Mouse (Mus musculus): ENCODE data around the gene Khnyn. TPM values are rescaled to one million over a fixed set of nuclear protein-coding genes. Genes with fewer than 3 reads are reported as not detected.

Khnyn gene
- polyA plus RNA-seq, 1 experiment, result 24.2 TPM

DNA sequence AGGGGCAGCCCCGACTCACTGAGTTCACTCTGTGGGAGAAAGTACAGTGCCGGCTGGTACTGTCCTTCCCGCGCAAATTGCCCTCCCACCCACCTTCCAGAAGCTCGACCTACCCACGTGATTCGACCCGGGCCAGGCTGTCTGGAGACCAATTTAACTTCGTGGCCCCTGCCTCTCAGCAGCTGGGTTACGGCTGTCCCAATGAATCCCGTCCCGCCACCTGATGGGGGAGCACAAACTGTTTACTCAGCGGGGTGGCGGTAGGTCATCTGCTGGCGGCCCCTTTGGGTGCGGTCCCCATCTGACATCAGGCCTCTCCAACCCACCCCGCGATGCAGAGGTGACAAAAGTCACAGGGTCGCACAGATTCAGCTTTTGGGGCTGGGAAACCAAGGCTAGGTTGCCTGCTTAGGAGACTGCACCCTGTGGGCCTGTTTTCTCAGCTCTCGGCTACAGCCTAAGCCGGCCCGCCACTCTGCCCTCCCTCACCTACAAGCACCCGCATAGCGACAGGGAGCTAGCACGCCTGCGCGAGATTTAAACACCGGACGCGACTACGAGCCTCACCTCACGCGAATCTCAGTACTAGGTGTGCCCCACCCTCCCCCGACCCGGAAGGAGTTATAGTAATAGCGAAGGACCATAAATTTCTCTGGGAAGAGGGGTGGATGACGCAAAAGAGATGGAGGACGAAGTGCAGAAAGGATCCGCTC lies 15.1 kb downstream of the Khnyn start, which contains the start of gene Sdr39u1:
Sdr39u1 (minus strand) TSS at position 593 of the 713 bp plus-strand sequence.
- TF ChIP-seq POLR2A (IDR thresholded peaks at IDR 0.05; ENCODE audit: borderline replicate concordance, extremely low read depth, low read depth, low read length) (peak; percentile 77; the same call in 1 of the 2 replicates), CTCF (IDR thresholded peaks at IDR 0.05; ENCODE audit: insufficient read depth, low read length) (no peak)
- DNase-seq, result peak; percentile 78
- Histone ChIP-seq H3K4me1 (ENCODE audit: control insufficient read depth, insufficient read depth, low read length) (peaks cover 4% of the 10 kb centered on the region), H3K4me3 (replicated peaks; ENCODE audit: extremely low read depth, low read depth, low read length) (peak within 1 kb of the TSS; percentile 73)
- WGBS, result 2% methylated on average over 39 of the region's 39 CpGs

DNA sequence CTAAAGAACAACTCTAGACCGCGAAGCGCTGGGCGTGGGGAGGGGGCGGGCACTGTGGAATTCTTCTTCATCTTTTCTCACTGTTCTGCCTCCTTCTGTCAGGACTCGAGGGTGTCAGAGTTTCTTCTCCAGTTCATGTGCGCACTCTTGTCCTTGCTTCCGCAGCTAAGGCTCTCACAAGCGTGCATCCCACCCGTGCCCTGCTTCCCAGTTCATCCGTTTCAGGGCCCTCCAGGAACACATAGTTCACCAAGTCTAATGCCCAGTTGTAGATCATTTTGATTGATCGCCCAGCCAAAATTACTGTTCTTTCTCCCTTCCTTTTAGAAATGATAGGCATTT lies 15.6 kb downstream of the Khnyn start:
- Histone ChIP-seq H3K4me1 (ENCODE audit: control insufficient read depth, insufficient read depth, low read length) (peaks cover 4% of the 10 kb centered on the region), H3K4me3 (replicated peaks; ENCODE audit: extremely low read depth, low read depth, low read length) (peak overlapping the region; percentile 73)
- DNase-seq, result no peak
- TF ChIP-seq CTCF (IDR thresholded peaks at IDR 0.05; ENCODE audit: insufficient read depth, low read length) (no peak), POLR2A (IDR thresholded peaks at IDR 0.05; ENCODE audit: borderline replicate concordance, extremely low read depth, low read depth, low read length) (no peak)
- 9% methylated on average over 12 of the region's 12 CpGs for WGBS

DNA sequence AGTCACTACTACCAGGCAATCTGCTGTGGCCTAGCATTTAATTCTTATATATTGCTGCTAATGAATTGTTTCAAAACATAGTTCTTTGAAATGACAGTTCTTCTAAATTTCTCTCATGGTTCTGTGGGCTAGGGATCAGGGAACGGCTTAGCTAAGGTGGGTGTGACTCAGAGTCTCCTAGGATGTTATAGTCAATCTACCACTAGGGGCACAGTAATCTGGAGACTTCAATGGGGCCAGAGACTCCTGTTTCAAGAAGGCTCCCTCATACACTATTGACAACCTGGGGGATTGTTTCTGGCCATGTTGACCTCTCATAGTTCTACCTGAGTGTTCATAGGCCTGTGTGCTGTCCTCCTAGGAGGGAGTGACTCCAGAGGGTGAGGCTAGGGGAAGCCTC lies 20.8 kb downstream of the Khnyn start:
- Histone ChIP-seq H3K4me1 (ENCODE audit: control insufficient read depth, insufficient read depth, low read length) (no peaks in the 10 kb centered on the region), H3K4me3 (replicated peaks; ENCODE audit: extremely low read depth, low read depth, low read length) (no peak overlapping the region)
- TF ChIP-seq POLR2A (IDR thresholded peaks at IDR 0.05; ENCODE audit: borderline replicate concordance, extremely low read depth, low read depth, low read length) (no peak), CTCF (IDR thresholded peaks at IDR 0.05; ENCODE audit: insufficient read depth, low read length) (no peak)
- no peak for DNase-seq
- 6% methylated on average over 1 of the region's 1 CpGs for WGBS

DNA sequence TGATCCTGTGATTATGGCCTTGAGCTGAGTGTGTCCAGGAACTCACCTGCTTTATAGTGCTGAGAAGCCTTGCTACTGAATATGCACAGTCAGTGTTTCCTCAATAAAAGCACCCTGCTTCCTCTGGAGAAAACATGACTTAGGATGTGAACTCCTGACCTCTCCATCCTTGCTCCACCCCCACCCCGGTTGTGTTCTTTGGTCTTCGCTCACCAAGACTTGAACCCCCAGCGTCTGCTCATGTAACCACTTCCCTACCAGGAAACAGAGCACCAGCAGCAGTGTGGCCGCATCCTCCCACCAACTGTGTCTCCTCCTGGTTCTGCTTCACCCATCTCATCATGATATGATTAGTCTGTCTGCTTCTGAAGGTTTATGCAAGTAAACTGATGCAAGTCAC lies 28.7 kb downstream of the Khnyn start:
- H3K4me1 ChIP-seq (ENCODE audit: control insufficient read depth, insufficient read depth, low read length), result no peaks in the 10 kb centered on the region
- no peak for DNase-seq
- H3K4me3 ChIP-seq (replicated peaks; ENCODE audit: extremely low read depth, low read depth, low read length), result no peak overlapping the region
- TF ChIP-seq POLR2A (IDR thresholded peaks at IDR 0.05; ENCODE audit: borderline replicate concordance, extremely low read depth, low read depth, low read length), result no peak
- TF ChIP-seq CTCF (IDR thresholded peaks at IDR 0.05; ENCODE audit: insufficient read depth, low read length), result no peak
- WGBS, result 46% methylated on average over 4 of the region's 4 CpGs

DNA sequence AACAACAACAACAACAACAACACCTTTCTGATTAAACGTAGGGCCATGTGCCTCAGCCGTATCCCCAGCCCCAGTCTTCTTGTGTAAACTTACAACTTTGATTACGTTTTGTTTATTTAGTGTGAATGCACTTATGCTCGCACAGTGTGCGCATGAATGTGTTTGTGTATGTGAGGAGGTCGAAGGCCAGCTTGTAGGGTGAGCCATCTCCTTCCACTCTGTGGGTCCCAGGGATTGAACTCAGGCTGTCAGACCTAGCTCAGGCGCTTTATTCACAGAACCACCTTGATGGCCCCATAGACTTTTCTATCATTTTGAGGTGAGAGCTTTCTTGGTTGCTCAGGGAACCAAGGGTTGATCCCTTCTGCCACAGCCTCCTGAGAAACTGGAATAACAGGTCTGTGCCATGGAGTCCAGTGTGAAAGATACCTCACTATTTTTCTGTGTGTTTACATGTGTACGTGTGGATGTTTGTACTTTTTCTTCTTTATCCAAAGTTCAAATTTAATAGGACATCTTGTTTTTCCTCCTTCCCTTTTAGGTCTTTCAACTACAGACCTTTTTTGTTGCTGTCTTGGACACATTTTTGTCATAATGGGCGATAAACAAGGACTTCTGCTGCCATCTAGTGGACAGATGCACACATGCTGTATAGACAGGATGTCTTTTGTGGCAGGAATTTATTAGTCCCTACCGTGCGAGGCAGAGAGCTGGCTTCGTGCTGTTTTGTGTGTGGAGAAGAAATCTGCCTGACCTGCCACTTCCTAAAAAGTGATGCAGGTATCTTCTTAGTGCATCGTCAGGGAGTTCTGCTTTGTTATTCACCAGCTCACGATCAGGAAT lies 33.7 kb downstream of the Khnyn start:
- Histone ChIP-seq H3K4me1 (ENCODE audit: control insufficient read depth, insufficient read depth, low read length) (no peaks in the 10 kb centered on the region), H3K4me3 (replicated peaks; ENCODE audit: extremely low read depth, low read depth, low read length) (no peak overlapping the region)
- peak; percentile 37 for DNase-seq
- TF ChIP-seq CTCF (IDR thresholded peaks at IDR 0.05; ENCODE audit: insufficient read depth, low read length) (peak; percentile 38), POLR2A (IDR thresholded peaks at IDR 0.05; ENCODE audit: borderline replicate concordance, extremely low read depth, low read depth, low read length) (no peak)
- 21% methylated on average over 14 of the region's 14 CpGs for WGBS

DNA sequence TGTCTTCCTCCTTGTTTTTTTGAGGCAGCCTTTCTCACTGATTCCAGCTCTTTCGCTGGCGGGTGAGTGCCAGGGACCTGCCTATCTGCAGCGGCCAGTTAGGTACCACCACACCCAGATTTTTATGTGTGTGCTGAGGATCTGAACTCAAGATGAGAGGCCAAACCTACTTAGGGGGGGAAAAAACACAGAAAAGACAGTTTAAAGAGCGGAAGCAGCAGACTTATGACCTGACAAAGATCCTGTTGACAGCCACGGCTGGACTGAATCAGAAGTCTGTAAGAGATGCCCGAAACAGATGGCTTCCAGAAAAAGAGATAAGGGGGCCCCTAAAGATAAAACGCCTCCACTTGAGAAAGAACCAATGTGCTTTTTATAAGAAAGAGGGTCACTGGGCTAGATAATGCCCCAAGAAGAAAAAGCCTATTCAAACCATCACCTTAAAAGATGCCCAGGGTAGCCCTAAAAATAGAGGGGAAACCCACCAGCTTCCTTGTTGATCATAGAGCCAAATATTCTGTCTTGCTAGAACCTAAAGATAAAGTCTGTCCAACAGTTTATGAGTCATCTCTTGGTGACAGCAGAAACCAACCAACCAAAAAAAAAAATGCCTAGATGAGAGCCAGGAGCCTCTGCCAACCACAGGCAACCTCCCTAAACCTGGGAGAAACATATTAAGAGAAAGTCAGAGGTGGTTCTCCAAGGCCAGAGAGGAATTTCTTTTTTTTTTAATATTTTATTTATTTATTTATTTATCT lies 37.9 kb downstream of the Khnyn start:
- H3K4me1 ChIP-seq (ENCODE audit: control insufficient read depth, insufficient read depth, low read length), result no peaks in the 10 kb centered on the region
- TF ChIP-seq POLR2A (IDR thresholded peaks at IDR 0.05; ENCODE audit: borderline replicate concordance, extremely low read depth, low read depth, low read length) (no peak), CTCF (IDR thresholded peaks at IDR 0.05; ENCODE audit: insufficient read depth, low read length) (no peak)
- no peak overlapping the region for H3K4me3 ChIP-seq (replicated peaks; ENCODE audit: extremely low read depth, low read depth, low read length)
- DNase-seq, result no peak
- 45% methylated on average over 7 of the region's 7 CpGs for WGBS

DNA sequence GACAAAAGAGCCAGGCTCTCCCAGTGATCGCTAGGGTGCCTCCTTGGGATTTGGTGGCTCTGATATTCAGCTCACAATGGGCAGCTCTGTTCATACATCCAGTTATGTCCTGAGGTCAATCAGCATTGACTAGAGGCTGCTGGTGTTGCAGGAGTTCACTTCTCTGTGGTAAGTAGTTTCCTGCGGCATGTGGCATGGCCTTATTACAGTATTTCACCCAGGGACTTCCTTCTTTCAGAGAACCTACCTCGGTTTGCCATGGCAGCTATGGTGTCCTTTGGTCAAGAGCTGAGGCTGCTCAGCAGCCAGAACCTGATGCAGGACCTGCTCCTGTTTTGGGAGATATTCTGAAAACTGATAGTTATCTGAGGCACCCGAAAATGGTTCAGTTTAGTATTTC lies 42.1 kb downstream of the Khnyn start:
- no peak overlapping the region for H3K4me3 ChIP-seq (replicated peaks; ENCODE audit: extremely low read depth, low read depth, low read length)
- no peak for TF ChIP-seq POLR2A (IDR thresholded peaks at IDR 0.05; ENCODE audit: borderline replicate concordance, extremely low read depth, low read depth, low read length)
- no peak for TF ChIP-seq CTCF (IDR thresholded peaks at IDR 0.05; ENCODE audit: insufficient read depth, low read length)
- DNase-seq, result no peak
- H3K4me1 ChIP-seq (ENCODE audit: control insufficient read depth, insufficient read depth, low read length), result no peaks in the 10 kb centered on the region
- WGBS, result 80% methylated on average over 4 of the region's 4 CpGs

DNA sequence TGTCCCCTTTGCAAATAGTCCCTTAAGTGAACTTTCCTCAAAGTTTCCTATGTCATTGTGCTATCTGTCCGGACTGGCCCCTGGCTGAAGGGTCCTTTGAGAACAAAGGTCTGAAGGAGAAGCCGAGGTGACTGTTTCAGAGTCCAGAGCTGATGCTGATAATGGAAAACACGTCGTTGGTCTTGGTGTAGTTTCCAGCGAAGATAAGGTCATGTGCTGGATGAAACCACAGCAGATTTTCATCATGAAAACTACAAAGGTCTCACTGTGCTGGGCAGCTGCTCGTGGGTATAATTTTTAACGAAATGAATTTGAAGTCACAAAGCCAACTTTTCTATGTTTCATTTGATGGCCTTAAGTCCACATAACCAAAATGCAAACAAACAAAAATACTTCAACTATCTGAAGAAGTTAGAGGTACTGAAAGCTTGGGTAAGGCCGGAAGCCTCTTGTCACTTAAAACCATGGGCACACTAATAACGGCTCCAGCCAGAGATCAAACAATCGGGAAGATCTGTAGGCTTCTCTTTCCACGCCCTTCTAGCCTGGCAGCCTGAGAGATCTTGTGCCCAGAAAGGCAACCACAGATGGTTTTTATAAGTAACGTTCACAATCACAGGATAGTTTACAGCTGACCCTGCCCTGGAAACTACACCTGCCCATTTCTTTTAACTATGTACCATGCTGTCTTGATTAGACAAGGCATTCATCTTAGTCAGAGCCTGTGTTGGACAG lies 44.7 kb downstream of the Khnyn start:
- DNase-seq, result no peak
- WGBS, result 58% methylated on average over 12 of the region's 12 CpGs
- 0 out of 2 replicates have a peak, but pooled peaks cover 4% of the 10 kb centered on the region for H3K4me1 ChIP-seq (ENCODE audit: control insufficient read depth, insufficient read depth, low read length)
- TF ChIP-seq CTCF (IDR thresholded peaks at IDR 0.05; ENCODE audit: insufficient read depth, low read length) (no peak), POLR2A (IDR thresholded peaks at IDR 0.05; ENCODE audit: borderline replicate concordance, extremely low read depth, low read depth, low read length) (no peak)
- H3K4me3 ChIP-seq (replicated peaks; ENCODE audit: extremely low read depth, low read depth, low read length), result no peak overlapping the region

DNA sequence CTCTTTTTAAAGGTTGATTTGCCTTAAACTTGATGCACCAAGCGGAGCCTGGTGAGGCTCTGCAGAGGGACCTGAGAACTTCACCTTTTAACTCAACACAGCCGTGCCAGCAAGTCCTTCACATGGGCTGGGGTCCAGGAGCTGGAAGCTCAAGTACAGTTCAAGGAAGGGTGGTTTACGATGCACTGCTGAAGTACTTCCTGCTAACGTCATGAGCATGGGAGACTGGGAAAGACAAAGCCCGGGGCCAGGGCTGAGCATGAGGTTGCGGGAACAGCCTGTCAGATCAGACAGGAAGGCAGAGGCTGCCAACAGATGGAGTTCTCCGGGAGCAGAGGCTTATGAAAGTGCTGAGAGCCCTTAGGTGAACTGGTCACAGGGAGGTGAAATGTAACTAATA lies 48.8 kb downstream of the Khnyn start:
- no peak for TF ChIP-seq POLR2A (IDR thresholded peaks at IDR 0.05; ENCODE audit: borderline replicate concordance, extremely low read depth, low read depth, low read length)
- no peak for TF ChIP-seq CTCF (IDR thresholded peaks at IDR 0.05; ENCODE audit: insufficient read depth, low read length)
- 13% methylated on average over 7 of the region's 7 CpGs for WGBS
- no peak overlapping the region for H3K4me3 ChIP-seq (replicated peaks; ENCODE audit: extremely low read depth, low read depth, low read length)
- 0 out of 2 replicates have a peak, but pooled peaks cover 4% of the 10 kb centered on the region for H3K4me1 ChIP-seq (ENCODE audit: control insufficient read depth, insufficient read depth, low read length)
- peak; percentile 68 for DNase-seq

Measured in lung, adult 2 months (tissue).